Mouse (Mus musculus) forebrain, embryonic 10.5 days (tissue): ENCODE measurements around the gene Pkp4. TPM values are rescaled to one million over a fixed set of nuclear protein-coding genes. Genes with fewer than 3 reads are reported as not detected.

Experiments
- DNase-seq: peaks from one replicate; pipeline ENCODE4 v3.0.0-alpha.2; 2017; ENCODE audit warnings: low spot score; ENCODE audit errors: extremely low spot score
- H3K27ac ChIP-seq: fragments of 300-500 bp; sonication (generic); 2 replicates; pipeline ENCODE4 v1.5.1; 2016; ENCODE audit warnings: mild to moderate bottlenecking
- H3K27me3 ChIP-seq: fragments of 300-500 bp; sonication (generic); 2 replicates; pipeline ENCODE4 v1.6.1; 2016; ENCODE audit warnings: mild to moderate bottlenecking; ENCODE audit not compliant: poor library complexity, severe bottlenecking
- H3K36me3 ChIP-seq: fragments of 300-500 bp; sonication (generic); replicated peaks from 2 replicates; pipeline ENCODE4 v1.6.1; 2016; ENCODE audit warnings: mild to moderate bottlenecking, moderate library complexity
- H3K4me1 ChIP-seq: fragments of 300-500 bp; sonication (generic); 2 replicates; pipeline ENCODE4 v1.6.1; 2016
- H3K4me3 ChIP-seq: fragments of 300-500 bp; sonication (generic); 2 replicates; pipeline ENCODE4 v1.5.1; 2016; ENCODE audit warnings: mild to moderate bottlenecking, moderate library complexity
- H3K9me3 ChIP-seq: fragments of 300-500 bp; sonication (generic); 2 replicates; pipeline ENCODE4 v1.6.1; 2016; ENCODE audit warnings: mild to moderate bottlenecking, moderate library complexity
- WGBS: fragments of 180-500 bp; shearing (Covaris S2); methylation state at CpG from one replicate; pipeline ENCODE4 v1.1.7; 2016; 5-methylcytosine and 5-hydroxymethylcytosine counted together
- polyA plus RNA-seq: library from polyadenylated mRNA; unstranded; fragments of >200 nt; fragmentation: Nextera tagmentation; extraction: Ambion mirVana; gene quantifications from 2 replicates; pipeline ENCODE4 v1.2.1, GENCODE M21; 2016

The Pkp4 gene
- polyA plus RNA-seq, 1 experiment from 2014 or later: 20.8 TPM

- WGBS: 94% methylated on average over 6 of the region's 6 CpGs
- peaks cover 29% of the 10 kb centered on the region for H3K36me3 ChIP-seq
- no peaks in the 10 kb centered on the region for H3K27me3 ChIP-seq
- no peaks in the 10 kb centered on the region for H3K9me3 ChIP-seq
- DNase-seq: no peak
- H3K27ac ChIP-seq: no peak overlapping the region
- no peak overlapping the region for H3K4me3 ChIP-seq
- no peaks in the 10 kb centered on the region for H3K4me1 ChIP-seq
Measured at GRCm38 (mm10) chr2:59186966-59187365, 26.3 kb downstream of the Pkp4 start.

- H3K4me1 ChIP-seq: no peaks in the 10 kb centered on the region
- H3K4me3 ChIP-seq: no peak overlapping the region
- no peak for DNase-seq
- no peak overlapping the region for H3K27ac ChIP-seq
- WGBS: 92% methylated on average over 8 of the region's 8 CpGs
- peaks cover 29% of the 10 kb centered on the region for H3K36me3 ChIP-seq
- no peaks in the 10 kb centered on the region for H3K27me3 ChIP-seq
- H3K9me3 ChIP-seq: no peaks in the 10 kb centered on the region
Measured at GRCm38 (mm10) chr2:59188306-59188705, 27.7 kb downstream of the Pkp4 start.

- 94% methylated on average over 5 of the region's 5 CpGs for WGBS
- Histone ChIP-seq H3K4me1 (no peaks in the 10 kb centered on the region), H3K4me3 (no peak overlapping the region), H3K9me3 (no peaks in the 10 kb centered on the region), H3K36me3 (peaks cover 24% of the 10 kb centered on the region), H3K27me3 (no peaks in the 10 kb centered on the region), H3K27ac (no peak overlapping the region)
- DNase-seq: no peak
Measured at GRCm38 (mm10) chr2:59189661-59190185, 29.1 kb downstream of the Pkp4 start.

GRCm38 (mm10) chr2:59190186-59190585 lies 29.5 kb downstream of the Pkp4 start:
- Histone ChIP-seq H3K4me3 (no peak overlapping the region), H3K36me3 (peaks cover 24% of the 10 kb centered on the region), H3K4me1 (no peaks in the 10 kb centered on the region), H3K27me3 (no peaks in the 10 kb centered on the region), H3K9me3 (no peaks in the 10 kb centered on the region), H3K27ac (no peak overlapping the region)
- DNase-seq: no peak
- 89% methylated on average over 10 of the region's 10 CpGs for WGBS

GRCm38 (mm10) chr2:59191466-59191865 lies 30.8 kb downstream of the Pkp4 start:
- H3K9me3 ChIP-seq: no peaks in the 10 kb centered on the region
- 94% methylated on average over 8 of the region's 8 CpGs for WGBS
- H3K27me3 ChIP-seq: no peaks in the 10 kb centered on the region
- H3K4me1 ChIP-seq: no peaks in the 10 kb centered on the region
- H3K4me3 ChIP-seq: no peak overlapping the region
- H3K36me3 ChIP-seq: peaks cover 29% of the 10 kb centered on the region
- no peak for DNase-seq
- H3K27ac ChIP-seq: no peak overlapping the region

GRCm38 (mm10) chr2:59193117-59193516 lies 32.5 kb downstream of the Pkp4 start:
- peaks cover 14% of the 10 kb centered on the region for H3K36me3 ChIP-seq
- no peak overlapping the region for H3K4me3 ChIP-seq
- WGBS: 92% methylated on average over 5 of the region's 5 CpGs
- H3K9me3 ChIP-seq: no peaks in the 10 kb centered on the region
- no peak overlapping the region for H3K27ac ChIP-seq
- DNase-seq: no peak
- H3K27me3 ChIP-seq: no peaks in the 10 kb centered on the region
- no peaks in the 10 kb centered on the region for H3K4me1 ChIP-seq

GRCm38 (mm10) chr2:59197156-59197555 lies 36.5 kb downstream of the Pkp4 start:
- no peaks in the 10 kb centered on the region for H3K27me3 ChIP-seq
- no peaks in the 10 kb centered on the region for H3K9me3 ChIP-seq
- WGBS: 91% methylated on average over 4 of the region's 4 CpGs
- H3K27ac ChIP-seq: no peak overlapping the region
- H3K4me1 ChIP-seq: no peaks in the 10 kb centered on the region
- no peak overlapping the region for H3K4me3 ChIP-seq
- H3K36me3 ChIP-seq: peaks cover 13% of the 10 kb centered on the region
- DNase-seq: no peak

- Histone ChIP-seq H3K36me3 (peaks cover 13% of the 10 kb centered on the region), H3K9me3 (no peaks in the 10 kb centered on the region), H3K4me3 (no peak overlapping the region), H3K27ac (no peak overlapping the region), H3K27me3 (no peaks in the 10 kb centered on the region), H3K4me1 (0 out of 2 replicates have a peak, but pooled peaks cover 8% of the 10 kb centered on the region)
- DNase-seq: no peak
- WGBS: 93% methylated on average over 5 of the region's 5 CpGs
Measured at GRCm38 (mm10) chr2:59199476-59199976, 38.9 kb downstream of the Pkp4 start.

GRCm38 (mm10) chr2:59200511-59200910 lies 39.9 kb downstream of the Pkp4 start:
- DNase-seq: no peak
- peaks cover 13% of the 10 kb centered on the region for H3K36me3 ChIP-seq
- H3K4me3 ChIP-seq: no peak overlapping the region
- no peaks in the 10 kb centered on the region for H3K9me3 ChIP-seq
- 85% methylated on average over 3 of the region's 3 CpGs for WGBS
- no peaks in the 10 kb centered on the region for H3K27me3 ChIP-seq
- H3K27ac ChIP-seq: no peak overlapping the region
- 0 out of 2 replicates have a peak, but pooled peaks cover 8% of the 10 kb centered on the region for H3K4me1 ChIP-seq

GRCm38 (mm10) chr2:59202930-59203329 lies 42.3 kb downstream of the Pkp4 start:
- peaks cover 18% of the 10 kb centered on the region for H3K4me1 ChIP-seq
- no peaks in the 10 kb centered on the region for H3K9me3 ChIP-seq
- H3K27me3 ChIP-seq: no peaks in the 10 kb centered on the region
- H3K27ac ChIP-seq: no peak overlapping the region
- 87% methylated on average over 5 of the region's 5 CpGs for whole genome bisulfite sequencing
- DNase-seq: no peak
- H3K36me3 ChIP-seq: peaks cover 8% of the 10 kb centered on the region
- no peak overlapping the region for H3K4me3 ChIP-seq

- Histone ChIP-seq H3K27me3 (no peaks in the 10 kb centered on the region), H3K9me3 (no peaks in the 10 kb centered on the region), H3K36me3 (peaks cover 8% of the 10 kb centered on the region), H3K27ac (no peak overlapping the region), H3K4me3 (no peak overlapping the region), H3K4me1 (peaks cover 18% of the 10 kb centered on the region)
- DNase-seq: no peak
- 80% methylated on average over 3 of the region's 3 CpGs for WGBS
Measured at GRCm38 (mm10) chr2:59203627-59204425, 43.2 kb downstream of the Pkp4 start.

- peaks cover 18% of the 10 kb centered on the region for H3K4me1 ChIP-seq
Measured at GRCm38 (mm10) chr2:59205092-59205491, 44.4 kb downstream of the Pkp4 start.

GRCm38 (mm10) chr2:59206190-59206589 lies 45.5 kb downstream of the Pkp4 start:
- H3K4me3 ChIP-seq: no peak overlapping the region
- DNase-seq: no peak
- H3K27ac ChIP-seq: no peak overlapping the region
- 92% methylated on average over 2 of the region's 2 CpGs for WGBS
- H3K27me3 ChIP-seq: no peaks in the 10 kb centered on the region
- H3K4me1 ChIP-seq: peaks cover 18% of the 10 kb centered on the region
- peaks cover 13% of the 10 kb centered on the region for H3K36me3 ChIP-seq
- H3K9me3 ChIP-seq: no peaks in the 10 kb centered on the region

More at GRCm38 (mm10) chr2:59205092-59205491, 44.4 kb downstream of the Pkp4 start:
- Histone ChIP-seq H3K4me3 (no peak overlapping the region), H3K36me3 (peaks cover 8% of the 10 kb centered on the region), H3K27me3 (no peaks in the 10 kb centered on the region), H3K27ac (no peak overlapping the region), H3K9me3 (no peaks in the 10 kb centered on the region)
- WGBS: 95% methylated on average over 9 of the region's 9 CpGs
- DNase-seq: no peak
